Mouse (Mus musculus) cerebellum, postnatal 25 days (tissue): ENCODE measurements at regions not wholly inside any gene's neighbourhood (a gene's known extent, or its start where the extent isn't known, plus 50 kb on each side); places are given as distances from the start of the nearest gene placed in this dataset.
A peak's percentile ranks its signal among the peaks of the same experiment; 100 is the strongest.

Experiments used
- DNase-seq, 2 experiments: peaks; one replicate each; pipeline ENCODE4 v3.0.0; 2021; ENCODE audit warnings: mixed read lengths in 2 of 2

GRCm38 (mm10) chr15:56128029-56128428, 1349.4 kb downstream of the Slc22a22 start:
- DNase-seq = no peak

GRCm38 (mm10) chr15:56119287-56120065, 1357.9 kb downstream of the Slc22a22 start:
- DNase-seq = no peak

- DNase-seq = no peak
These were observed 1369.1 kb downstream of the Slc22a22 start for GRCm38 (mm10) chr15:56108313-56108712.

GRCm38 (mm10) chr15:56107719-56108118, 1369.7 kb downstream of the Slc22a22 start:
- DNase-seq = no peak

- no peak for DNase-seq
These were observed 1377.2 kb downstream of the Slc22a22 start for GRCm38 (mm10) chr15:56100133-56100735.

GRCm38 (mm10) chr15:56077838-56078567, 1399.4 kb downstream of the Slc22a22 start:
- no peak for DNase-seq

GRCm38 (mm10) chr15:56077081-56077480, 1400.3 kb downstream of the Slc22a22 start:
- no peak for DNase-seq

- no peak for DNase-seq
These were observed 1400.7 kb downstream of the Slc22a22 start for GRCm38 (mm10) chr15:56076680-56077079.

- no peak for DNase-seq
These were observed 1407.9 kb downstream of the Slc22a22 start for GRCm38 (mm10) chr15:56069511-56069910.

- DNase-seq = no peak
These were observed 1410.2 kb downstream of the Slc22a22 start for GRCm38 (mm10) chr15:56067214-56067613.

- no peak for DNase-seq
These were observed 1410.9 kb downstream of the Slc22a22 start for GRCm38 (mm10) chr15:56066540-56066939.

- DNase-seq = no peak
These were observed 1411.4 kb downstream of the Slc22a22 start for GRCm38 (mm10) chr15:56065872-56066534.

- no peak for DNase-seq
These were observed 1414.8 kb downstream of the Slc22a22 start for GRCm38 (mm10) chr15:56062576-56062975.

GRCm38 (mm10) chr15:56061326-56061725, 1416.1 kb downstream of the Slc22a22 start:
- DNase-seq = no peak

- DNase-seq = no peak
These were observed 1426.7 kb downstream of the Slc22a22 start for GRCm38 (mm10) chr15:56050716-56051115.

GRCm38 (mm10) chr15:56047832-56048231, 1429.6 kb downstream of the Slc22a22 start:
- DNase-seq = no peak

GRCm38 (mm10) chr15:56046679-56047532, 1430.5 kb downstream of the Slc22a22 start:
- peak; percentile 63 to 78 for DNase-seq

GRCm38 (mm10) chr15:56045510-56046245, 1431.7 kb downstream of the Slc22a22 start:
- DNase-seq = no peak

- DNase-seq = no peak
These were observed 1434.1 kb downstream of the Slc22a22 start for GRCm38 (mm10) chr15:56043282-56043681.

GRCm38 (mm10) chr15:56042449-56042848, 1435.0 kb downstream of the Slc22a22 start:
- DNase-seq = no peak

- no peak for DNase-seq
These were observed 1447.4 kb downstream of the Slc22a22 start for GRCm38 (mm10) chr15:56030007-56030406.
